16 mouse cellular contexts compared by ENCODE assay signal in genomic region chr3:95707497-95707896, GRCm38 (mm10). TPM values are rescaled to one million over a fixed set of nuclear protein-coding genes. Genes with fewer than 3 reads are reported as not detected.
DNase-seq lines count a peak whose midpoint lies in the region; ATAC-seq and TF ChIP-seq lines count a peak whose summit lies in the region.
"Had no signal": no experiment of that assay in that cellular context is flagged by ENCODE, and none has a peak within 500 bp of the region (broad histone marks: within the 10 kb centered on the region; RNA-seq: fewer than 3 reads in every experiment).

No protein-coding gene starts in this region.

- H3K36me3 ChIP-seq in forebrain, postnatal 0 days (ENCODE audit: insufficient read depth): no peaks in the 10 kb centered on the region
- H3K36me3 ChIP-seq: hindbrain, embryonic 15.5 days; kidney, embryonic 15.5 days; limb, embryonic 15.5 days; lung, embryonic 15.5 days; midbrain, embryonic 10.5 days had no signal

- H3K4me1 ChIP-seq in forebrain, postnatal 0 days (ENCODE audit: insufficient read depth): no peaks in the 10 kb centered on the region
- H3K4me1 ChIP-seq: hindbrain, embryonic 15.5 days; kidney, embryonic 15.5 days had no signal

- TF ChIP-seq CTCF in forebrain, postnatal 0 days (IDR thresholded peaks at IDR 0.05; ENCODE audit: low read depth): no peak

- H3K27me3 ChIP-seq in forebrain, postnatal 0 days (ENCODE audit: insufficient read depth, low read length): no peaks in the 10 kb centered on the region
- H3K27me3 ChIP-seq: hindbrain, embryonic 15.5 days; kidney, embryonic 15.5 days; limb, embryonic 15.5 days; lung, embryonic 15.5 days had no signal

- H3K9me3 ChIP-seq in forebrain, postnatal 0 days (ENCODE audit: low read length): no peaks in the 10 kb centered on the region
- H3K9me3 ChIP-seq: hindbrain, embryonic 15.5 days; kidney, embryonic 15.5 days; limb, embryonic 15.5 days; lung, embryonic 15.5 days had no signal

- WGBS in forebrain, postnatal 0 days: 91% methylated on average over 7 of the region's 7 CpGs

- no peak overlapping the region for H3K4me2 ChIP-seq in forebrain, postnatal 0 days (ENCODE audit: low read depth)
- H3K4me2 ChIP-seq: hindbrain, embryonic 15.5 days; kidney, embryonic 15.5 days; limb, embryonic 15.5 days; lung, embryonic 15.5 days had no signal

- ATAC-seq in CD4-positive, CD25-positive, alpha-beta regulatory T cell, adult 4 months: peak; percentile 83
- ATAC-seq in granulocyte monocyte progenitor cell, adult 5-6 weeks (replicated peaks; ENCODE audit: poor library complexity, severe bottlenecking): peak; percentile 79
- ATAC-seq in forebrain, postnatal 0 days: no peak

- no peak overlapping the region for H3K9ac ChIP-seq in forebrain, postnatal 0 days
- H3K9ac ChIP-seq: hindbrain, embryonic 15.5 days; kidney, embryonic 15.5 days; limb, embryonic 15.5 days; lung, embryonic 15.5 days had no signal

- H3K4me3 ChIP-seq in forebrain, postnatal 0 days (ENCODE audit: low read depth, low read length): no peak overlapping the region
- H3K4me3 ChIP-seq: erythroblast, embryonic 14.5 days; hindbrain, embryonic 15.5 days; kidney, embryonic 15.5 days; limb, embryonic 15.5 days; lung, embryonic 15.5 days; midbrain, embryonic 10.5 days had no signal

- peak; percentile 81 for DNase-seq in 3T3-L1 (ENCODE audit: low read depth, low spot score)
- DNase-seq in naive thymus-derived CD4-positive, alpha-beta T cell, adult 2 months (ENCODE audit: low read depth): peak; percentile 75
- no peak for DNase-seq in forebrain, postnatal 0 days
- no peak for DNase-seq in frontal cortex, postnatal 14 days (ENCODE audit: low spot score in 2 of 2)
- DNase-seq in urinary bladder, adult 2 months (ENCODE audit: low spot score): no peak
- no peak for DNase-seq in right cerebral cortex, adult 2 months (ENCODE audit: low spot score in 2 of 2)
- DNase-seq: cerebellum, adult 8-10 months had no signal

- no peak overlapping the region for H3K27ac ChIP-seq in forebrain, postnatal 0 days (ENCODE audit: low read depth, low read length)
- H3K27ac ChIP-seq: hindbrain, embryonic 15.5 days; kidney, embryonic 15.5 days; limb, embryonic 15.5 days; lung, embryonic 15.5 days; midbrain, embryonic 10.5 days; stomach, postnatal 0 days had no signal

RNA-seq across cellular contexts. Expression of gene Adamtsl4, which starts 19.8 kb away (rescaled TPM):
- 1 to 10 TPM; 2.3 to 5.2 TPM for polyA plus RNA-seq in CD4-positive, CD25-positive, alpha-beta regulatory T cell, adult 4 months (2017; shearing (Covaris generic))
- 0.23 and 1.4 TPM in 2 replicates for total RNA-seq in granulocyte monocyte progenitor cell, adult 5-6 weeks (2014; fragmentation: Nextera tagmentation)
- 0.17 TPM in 1 of 2 replicates, not detected in the other for total RNA-seq in granulocyte monocyte progenitor cell, adult 5-6 weeks (2017)
- total RNA-seq in forebrain, postnatal 0 days (2014; rRNA removed): 0.81 and 1.8 TPM in 2 replicates
- 0.67 and 2.0 TPM in 2 replicates for polyA plus RNA-seq in forebrain, postnatal 0 days (2015; fragmentation: Nextera tagmentation; extraction: Ambion mirVana)
- polyA plus RNA-seq in urinary bladder, adult 2 months (2012; rRNA removed): 52.4 and 58.8 TPM in 2 replicates

RNA-seq across cellular contexts. Expression of gene Ecm1, which starts 31.9 kb away (rescaled TPM):
- polyA plus RNA-seq in CD4-positive, CD25-positive, alpha-beta regulatory T cell, adult 4 months (2017; shearing (Covaris generic)): 100 to 1,000 TPM; 203 to 284 TPM
- 5.6 and 10.4 TPM in 2 replicates for total RNA-seq in granulocyte monocyte progenitor cell, adult 5-6 weeks (2014; fragmentation: Nextera tagmentation)
- 0.30 TPM in 1 of 2 replicates, not detected in the other for total RNA-seq in granulocyte monocyte progenitor cell, adult 5-6 weeks (2017)
- total RNA-seq in forebrain, postnatal 0 days (2014; rRNA removed): 3.3 and 4.8 TPM in 2 replicates
- 8.3 and 8.7 TPM in 2 replicates for polyA plus RNA-seq in forebrain, postnatal 0 days (2015; fragmentation: Nextera tagmentation; extraction: Ambion mirVana)
- polyA plus RNA-seq in urinary bladder, adult 2 months (2012; rRNA removed): 718 and 729 TPM in 2 replicates

RNA-seq across cellular contexts. Expression of gene Mcl1, which starts 48.9 kb away (rescaled TPM):
- polyA plus RNA-seq in CD4-positive, CD25-positive, alpha-beta regulatory T cell, adult 4 months (2017; shearing (Covaris generic)): 10 to 100 TPM; 61.0 to 96.6 TPM
- total RNA-seq in granulocyte monocyte progenitor cell, adult 5-6 weeks (2014; fragmentation: Nextera tagmentation): 88.5 and 94.4 TPM in 2 replicates
- 123 and 124 TPM in 2 replicates for total RNA-seq in granulocyte monocyte progenitor cell, adult 5-6 weeks (2017)
- 131 and 137 TPM in 2 replicates for total RNA-seq in forebrain, postnatal 0 days (2014; rRNA removed)
- polyA plus RNA-seq in forebrain, postnatal 0 days (2015; fragmentation: Nextera tagmentation; extraction: Ambion mirVana): 42.9 and 46.6 TPM in 2 replicates
- polyA plus RNA-seq in urinary bladder, adult 2 months (2012; rRNA removed): 90.3 and 106 TPM in 2 replicates

RNA-seq across cellular contexts. Expression of gene Tars2, which starts 52.5 kb away (rescaled TPM):
- 100 to 1,000 TPM in 1 of 2 experiments, 10 to 100 TPM in 1; 88.1 to 108 TPM for polyA plus RNA-seq in CD4-positive, CD25-positive, alpha-beta regulatory T cell, adult 4 months (2017; shearing (Covaris generic))
- 63.0 and 69.1 TPM in 2 replicates for total RNA-seq in granulocyte monocyte progenitor cell, adult 5-6 weeks (2014; fragmentation: Nextera tagmentation)
- 47.6 and 53.2 TPM in 2 replicates for total RNA-seq in granulocyte monocyte progenitor cell, adult 5-6 weeks (2017)
- total RNA-seq in forebrain, postnatal 0 days (2014; rRNA removed): 40.2 and 52.6 TPM in 2 replicates
- polyA plus RNA-seq in forebrain, postnatal 0 days (2015; fragmentation: Nextera tagmentation; extraction: Ambion mirVana): 36.5 and 41.2 TPM in 2 replicates
- polyA plus RNA-seq in urinary bladder, adult 2 months (2012; rRNA removed): 32.5 and 37.6 TPM in 2 replicates

Comparison
In these comparisons a context has a peak if more than half of its experiments do, and no peak if none do; other contexts are left out.
1. DNase-seq: peak in 3T3-L1 (single experiment) and naive thymus-derived CD4-positive, alpha-beta T cell, adult 2 months (single experiment); none in forebrain, postnatal 0 days (single experiment), frontal cortex, postnatal 14 days (0 of 2), urinary bladder, adult 2 months (single experiment) and right cerebral cortex, adult 2 months (0 of 2).
2. RNA of gene Ecm1, which starts 31.9 kb away (polyA plus RNA-seq): 718 to 729 TPM in urinary bladder, adult 2 months and 203 to 284 TPM in CD4-positive, CD25-positive, alpha-beta regulatory T cell, adult 4 months; 8.3 to 8.7 TPM in forebrain, postnatal 0 days; every median in the first group is over 10 times any median in the second.